Mouse (Mus musculus): ENCODE measurements at regions not wholly inside any gene's neighbourhood (a gene's known extent, or its start where the extent isn't known, plus 50 kb on each side); places are given as distances from the start of the nearest gene placed in this dataset.

GRCm38 (mm10) chr3:4744611-4745010, 1006.0 kb upstream of the Gm8797 start:
- TF ChIP-seq CTCF (IDR thresholded peaks at IDR 0.05; ENCODE audit: control insufficient read depth, insufficient read depth, insufficient read length) (no peak), MYOG (IDR thresholded peaks at IDR 0.05; ENCODE audit: control insufficient read depth, extremely low read depth, insufficient read length) (no peak), MAX (IDR thresholded peaks at IDR 0.05) (no peak), CEBPB (IDR thresholded peaks at IDR 0.05; ENCODE audit: low read depth) (no peak), USF1 (IDR thresholded peaks at IDR 0.05; ENCODE audit: low read depth) (no peak)
